Comparison of ENCODE assay signal across 20 mouse cellular contexts in genomic region chr10:92410813-92411325, GRCm38 (mm10).
DNase-seq lines count a peak whose midpoint lies in the region; ATAC-seq lines count a peak whose summit lies in the region.
"Had no signal": no experiment of that assay in that cellular context is flagged by ENCODE, and none has a peak within 500 bp of the region (broad histone marks: within the 10 kb centered on the region; RNA-seq: fewer than 3 reads in every experiment).

No protein-coding gene starts in this region.

- no peaks in the 10 kb centered on the region for H3K27me3 ChIP-seq in midbrain, embryonic 11.5 days (ENCODE audit: control insufficient read depth, insufficient read depth, low read length)
- H3K27me3 ChIP-seq: embryonic facial prominence, embryonic 13.5 days; forebrain, embryonic 12.5 days; heart, embryonic 12.5 days had no signal

- H3K27ac ChIP-seq in midbrain, embryonic 11.5 days (ENCODE audit: low read depth, low read length) = no peak overlapping the region
- H3K27ac ChIP-seq: embryonic facial prominence, embryonic 13.5 days; forebrain, embryonic 12.5 days had no signal

- 58% methylated on average over 5 of the region's 5 CpGs for WGBS in midbrain, embryonic 11.5 days

- no peaks in the 10 kb centered on the region for H3K4me1 ChIP-seq in midbrain, embryonic 11.5 days (ENCODE audit: control insufficient read depth, insufficient read depth, low read length)
- H3K4me1 ChIP-seq: embryonic facial prominence, embryonic 13.5 days; forebrain, embryonic 12.5 days; heart, embryonic 12.5 days had no signal

- no peaks in the 10 kb centered on the region for H3K36me3 ChIP-seq in midbrain, embryonic 11.5 days (ENCODE audit: control insufficient read depth, insufficient read depth, low read length)
- H3K36me3 ChIP-seq: embryonic facial prominence, embryonic 13.5 days; forebrain, embryonic 12.5 days; G1E; heart, embryonic 12.5 days had no signal

- H3K9me3 ChIP-seq in midbrain, embryonic 11.5 days (ENCODE audit: control insufficient read depth, low read length) = no peaks in the 10 kb centered on the region
- H3K9me3 ChIP-seq: embryonic facial prominence, embryonic 13.5 days; forebrain, embryonic 12.5 days; heart, embryonic 12.5 days had no signal

- H3K4me3 ChIP-seq in midbrain, embryonic 11.5 days (ENCODE audit: low read depth, low read length) = no peak overlapping the region
- H3K4me3 ChIP-seq: embryonic facial prominence, embryonic 13.5 days; forebrain, embryonic 12.5 days; heart, embryonic 12.5 days had no signal

- no peak for ATAC-seq in midbrain, embryonic 11.5 days (ENCODE audit: low FRiP score)
- ATAC-seq: CD4-positive, CD25-positive, alpha-beta regulatory T cell, adult 4 months; forebrain, embryonic 16.5 days had no signal

- no peak overlapping the region for H3K4me2 ChIP-seq in midbrain, embryonic 11.5 days
- H3K4me2 ChIP-seq: embryonic facial prominence, embryonic 13.5 days; forebrain, embryonic 12.5 days; heart, embryonic 12.5 days had no signal

- intact Hi-C loops in heart, postnatal 10 days (cut with DNase I) = no loop called here

- peak; percentile 75 for DNase-seq in heart, adult 11 months
- no peak for DNase-seq in heart, postnatal 10 days
- DNase-seq in kidney, adult 8-10 months = peak; percentile 10 to 12
- DNase-seq in kidney, postnatal 10 days = peak; percentile 6
- peak; percentile 76 for DNase-seq in retina, postnatal 1 day
- DNase-seq in midbrain, embryonic 11.5 days (ENCODE audit: low spot score, missing footprints) = no peak
- no peak for DNase-seq in thymus, postnatal 10 days (ENCODE audit: low spot score in 2 of 2)
- DNase-seq: adrenal gland, postnatal 10 days; B cell, adult 2 months; cerebellum, adult 11-12 months; cerebellum, adult 9-10 months; cerebellum, postnatal 36 days; gastrocnemius, postnatal 14 days; heart, postnatal 36 days had no signal

- H3K9ac ChIP-seq in midbrain, embryonic 11.5 days (ENCODE audit: low read length) = no peak overlapping the region
- H3K9ac ChIP-seq: embryonic facial prominence, embryonic 13.5 days; forebrain, embryonic 12.5 days; heart, embryonic 12.5 days had no signal

Comparison
In these comparisons a context has a peak if more than half of its experiments do, and no peak if none do; other contexts are left out.
1. DNase-seq: peak in heart, adult 11 months (single experiment), kidney, adult 8-10 months (2 of 2), kidney, postnatal 10 days (single experiment) and retina, postnatal 1 day (single experiment); none in heart, postnatal 10 days (0 of 2), midbrain, embryonic 11.5 days (single experiment) and thymus, postnatal 10 days (0 of 2).